In genomic region chr2:141556747-141557146, GRCm38 (mm10) we compare ENCODE assay signal across 20 mouse cellular contexts.
"Had no signal": no experiment of that assay in that cellular context is flagged by ENCODE, and none has a peak within 500 bp of the region (broad histone marks: within the 10 kb centered on the region; RNA-seq: fewer than 3 reads in every experiment).

No protein-coding gene starts in this region.

- DNase-seq: kidney, adult 11 months; kidney, adult 8-10 months; kidney, postnatal 10 days; kidney, postnatal 36 days; layer of hippocampus, postnatal 36 days; liver, embryonic 13.5 days; lung, embryonic 14.5 days; right cerebral cortex, postnatal 14 days; right cerebral cortex, postnatal 4 days; thymus, adult 2 months; thymus, postnatal 25 days had no signal

- H3K9ac ChIP-seq: kidney, embryonic 15.5 days; liver, embryonic 13.5 days; lung, embryonic 14.5 days; midbrain, embryonic 13.5 days had no signal

- ATAC-seq: lung, postnatal 0 days; midbrain, embryonic 13.5 days; midbrain, embryonic 16.5 days had no signal

- H3K27me3 ChIP-seq: kidney, embryonic 15.5 days; liver, embryonic 13.5 days; midbrain, embryonic 13.5 days had no signal

- H3K4me3 ChIP-seq: kidney, embryonic 15.5 days; left cerebral cortex, adult 2 months; liver, embryonic 13.5 days; midbrain, embryonic 10.5 days; midbrain, embryonic 13.5 days; myocyte had no signal

- H3K4me1 ChIP-seq: kidney, embryonic 15.5 days; liver, embryonic 13.5 days; midbrain, embryonic 10.5 days; midbrain, embryonic 13.5 days had no signal

- H3K27ac ChIP-seq: kidney, embryonic 15.5 days; left cerebral cortex, adult 2 months; liver, embryonic 13.5 days; macrophage; midbrain, embryonic 10.5 days; midbrain, embryonic 13.5 days; stomach, postnatal 0 days had no signal

- H3K36me3 ChIP-seq: kidney, embryonic 15.5 days; liver, embryonic 13.5 days; midbrain, embryonic 10.5 days; midbrain, embryonic 13.5 days had no signal

- H3K4me2 ChIP-seq: kidney, embryonic 15.5 days; liver, embryonic 13.5 days; lung, embryonic 14.5 days; midbrain, embryonic 13.5 days had no signal

- H3K9me3 ChIP-seq: kidney, embryonic 15.5 days; liver, embryonic 13.5 days; midbrain, embryonic 10.5 days; midbrain, embryonic 13.5 days had no signal
